Mouse (Mus musculus) midbrain, embryonic 15.5 days (tissue): ENCODE results near the gene Pecr. TPM values are rescaled to one million over a fixed set of nuclear protein-coding genes. Genes with fewer than 3 reads are reported as not detected.
"Not testable (repeated sequence)": the region's sequence is repeated elsewhere in the genome, so short reads cannot be mapped to it uniquely, and the experiment has no call there.

Experiments used
- ATAC-seq: fragments of 200-750 bp; cut with Nextera tagmentation; replicated peaks from 2 replicates; pipeline ENCODE4 v1.8.0; 2017; ENCODE audit warnings: moderate TSS enrichment
- H3K27ac ChIP-seq: fragments of 300-500 bp; sonication (generic); 2 replicates; pipeline ENCODE4 v1.5.1; 2015; ENCODE audit warnings: mild to moderate bottlenecking, inconsistent platforms
- H3K27me3 ChIP-seq: fragments of 300-500 bp; sonication (generic); replicated peaks from 2 replicates; pipeline ENCODE4 v1.6.1; 2015; ENCODE audit warnings: inconsistent platforms
- H3K36me3 ChIP-seq: fragments of 300-500 bp; sonication (generic); replicated peaks from 2 replicates; pipeline ENCODE4 v1.6.1; 2015; ENCODE audit warnings: inconsistent platforms
- H3K4me1 ChIP-seq: fragments of 300-500 bp; sonication (generic); 2 replicates; pipeline ENCODE4 v1.6.1; 2015; ENCODE audit warnings: inconsistent platforms
- H3K4me2 ChIP-seq: fragments of 300-500 bp; sonication (generic); 2 replicates; pipeline ENCODE4 v1.6.1; 2015; ENCODE audit warnings: inconsistent platforms, mild to moderate bottlenecking, moderate library complexity
- H3K4me3 ChIP-seq: fragments of 300-500 bp; sonication (generic); 2 replicates; pipeline ENCODE4 v1.5.1; 2015; ENCODE audit warnings: mild to moderate bottlenecking, inconsistent platforms
- H3K9ac ChIP-seq: fragments of 300-500 bp; sonication (generic); 2 replicates; pipeline ENCODE4 v1.6.1; 2015; ENCODE audit warnings: mild to moderate bottlenecking, inconsistent platforms
- H3K9me3 ChIP-seq: fragments of 300-500 bp; sonication (generic); 2 replicates; pipeline ENCODE4 v1.6.1; 2016; ENCODE audit warnings: inconsistent platforms
- WGBS: fragments of 180-500 bp; shearing (Covaris S2); methylation state at CpG from one replicate; pipeline ENCODE4 v1.1.7; 2015; ENCODE audit warnings: mixed read lengths; 5-methylcytosine and 5-hydroxymethylcytosine counted together
- polyA plus RNA-seq: library from polyadenylated mRNA; unstranded; fragments of >200 nt; fragmentation: Nextera tagmentation; extraction: Ambion mirVana; gene quantifications from 2 replicates; pipeline ENCODE4 v1.2.1, GENCODE M21; 2015

The Pecr gene
- polyA plus RNA-seq, 1 experiment from 2014 or later: 5.7 TPM

DNA sequence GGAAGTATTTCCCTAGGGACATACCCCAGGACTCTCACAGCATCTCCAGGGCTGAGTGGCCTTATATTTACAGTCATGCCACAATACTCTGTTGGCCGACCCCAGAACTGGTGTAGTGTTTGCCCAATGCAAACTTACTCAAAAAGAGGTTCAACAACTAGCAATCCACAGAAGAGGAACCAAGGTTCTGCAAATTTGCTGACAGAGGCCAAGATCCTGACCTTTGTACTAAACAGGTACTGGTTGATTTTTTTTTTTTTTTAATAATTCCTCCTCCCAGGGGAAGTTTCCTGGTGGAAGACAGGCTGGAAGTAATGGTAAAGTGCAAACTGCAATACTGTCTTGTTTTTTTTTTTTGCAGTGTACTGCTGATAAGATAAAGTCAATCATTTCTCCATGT is 1.5 kb downstream of the Pecr start:
- Histone ChIP-seq H3K36me3 (no peaks in the 10 kb centered on the region), H3K4me2 (no peak overlapping the region), H3K27ac (no peak overlapping the region), H3K9me3 (no peaks in the 10 kb centered on the region), H3K27me3 (no peaks in the 10 kb centered on the region), H3K9ac (no peak overlapping the region), H3K4me1 (peaks cover 28% of the 10 kb centered on the region), H3K4me3 (no peak overlapping the region)
- 82% methylated on average over 1 of the region's 1 CpGs for WGBS
- ATAC-seq: no peak

- no peaks in the 10 kb centered on the region; the same call in 1 of the 2 replicates for H3K9me3 ChIP-seq
- H3K27me3 ChIP-seq: no peaks in the 10 kb centered on the region
- no peak overlapping the region for H3K9ac ChIP-seq
- 94% methylated on average over 3 of the region's 3 CpGs for WGBS
- H3K4me3 ChIP-seq: no peak overlapping the region
- H3K27ac ChIP-seq: no peak overlapping the region
- no peak overlapping the region for H3K4me2 ChIP-seq
- no peaks in the 10 kb centered on the region for H3K4me1 ChIP-seq
- ATAC-seq: no peak
- no peaks in the 10 kb centered on the region for H3K36me3 ChIP-seq
These were observed 6.0 kb downstream of the Pecr start for GRCm38 (mm10) chr1:72278085-72278484.

GRCm38 (mm10) chr1:72263099-72263498 is 21.0 kb downstream of the Pecr start:
- no peak overlapping the region for H3K4me2 ChIP-seq
- H3K4me3 ChIP-seq: no peak overlapping the region
- H3K36me3 ChIP-seq: no peaks in the 10 kb centered on the region
- no peaks in the 10 kb centered on the region for H3K9me3 ChIP-seq
- ATAC-seq: no peak
- H3K27ac ChIP-seq: no peak overlapping the region
- H3K4me1 ChIP-seq: peaks cover 5% of the 10 kb centered on the region; the same call in 1 of the 2 replicates
- no peaks in the 10 kb centered on the region for H3K27me3 ChIP-seq
- H3K9ac ChIP-seq: no peak overlapping the region
- 94% methylated on average over 3 of the region's 3 CpGs for WGBS

- Histone ChIP-seq H3K36me3 (no peaks in the 10 kb centered on the region), H3K27ac (peak overlapping the region; percentile 89), H3K27me3 (no peaks in the 10 kb centered on the region), H3K9me3 (no peaks in the 10 kb centered on the region), H3K4me1 (peaks cover 25% of the 10 kb centered on the region), H3K4me2 (peak overlapping the region; percentile 52), H3K9ac (no peak overlapping the region), H3K4me3 (peak overlapping the region; percentile 48)
- WGBS: 77% methylated on average over 9 of the region's 9 CpGs
- ATAC-seq: no peak
These were observed 27.5 kb downstream of the Pecr start for GRCm38 (mm10) chr1:72256381-72257256.

DNA sequence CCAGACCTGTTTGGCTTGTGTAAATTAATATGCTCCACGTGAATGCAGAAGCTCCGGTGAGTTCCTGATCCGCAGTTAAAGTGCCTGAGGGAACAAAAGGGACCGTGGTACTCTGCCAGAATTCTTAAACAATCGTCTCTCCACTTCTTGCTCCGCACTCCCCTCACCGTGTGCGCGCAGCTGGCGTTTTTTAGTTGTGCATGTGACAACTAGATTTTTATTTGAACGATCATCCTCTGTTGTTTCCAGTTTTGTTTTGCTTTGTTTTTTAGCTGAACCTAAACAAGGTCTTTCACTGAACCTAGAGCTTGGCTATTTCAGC is 28.3 kb downstream of the Pecr start:
- WGBS: 12% methylated on average over 11 of the region's 11 CpGs
- 0 out of 2 replicates have a peak, but pooled peaks have one; percentile 5 for ATAC-seq
- H3K9ac ChIP-seq: no peak overlapping the region; the same call in 1 of the 2 replicates
- H3K27me3 ChIP-seq: no peaks in the 10 kb centered on the region
- H3K4me3 ChIP-seq: peak overlapping the region; percentile 48
- peaks cover 25% of the 10 kb centered on the region for H3K4me1 ChIP-seq
- no peaks in the 10 kb centered on the region for H3K36me3 ChIP-seq
- peak overlapping the region; percentile 52 for H3K4me2 ChIP-seq
- H3K9me3 ChIP-seq: no peaks in the 10 kb centered on the region
- peak overlapping the region; percentile 89 for H3K27ac ChIP-seq

GRCm38 (mm10) chr1:72255062-72255853 is 28.9 kb downstream of the Pecr start:
- H3K9me3 ChIP-seq: no peaks in the 10 kb centered on the region
- peak overlapping the region; percentile 89 for H3K27ac ChIP-seq
- peaks cover 25% of the 10 kb centered on the region for H3K4me1 ChIP-seq
- WGBS: 2% methylated on average over 15 of the region's 15 CpGs
- H3K4me2 ChIP-seq: peak overlapping the region; percentile 52
- H3K4me3 ChIP-seq: peak overlapping the region; percentile 48
- peak overlapping the region; percentile 52 for H3K9ac ChIP-seq
- no peaks in the 10 kb centered on the region for H3K27me3 ChIP-seq
- no peaks in the 10 kb centered on the region for H3K36me3 ChIP-seq
- peak; percentile 85 for ATAC-seq

GRCm38 (mm10) chr1:72254545-72255061 is 29.5 kb downstream of the Pecr start:
- H3K36me3 ChIP-seq: no peaks in the 10 kb centered on the region
- peak overlapping the region; percentile 52 for H3K4me2 ChIP-seq
- H3K27me3 ChIP-seq: no peaks in the 10 kb centered on the region
- H3K4me1 ChIP-seq: peaks cover 24% of the 10 kb centered on the region
- H3K4me3 ChIP-seq: peak overlapping the region; percentile 48
- ATAC-seq: peak; percentile 92
- peak overlapping the region; percentile 52 for H3K9ac ChIP-seq
- H3K9me3 ChIP-seq: no peaks in the 10 kb centered on the region
- 1% methylated on average over 35 of the region's 35 CpGs for WGBS
- peak overlapping the region; percentile 89 for H3K27ac ChIP-seq

GRCm38 (mm10) chr1:72253881-72254491 is 30.1 kb downstream of the Pecr start:
- peak; percentile 31 for ATAC-seq
- Histone ChIP-seq H3K9me3 (no peaks in the 10 kb centered on the region), H3K4me2 (peak overlapping the region; percentile 52), H3K36me3 (no peaks in the 10 kb centered on the region), H3K27ac (peak overlapping the region; percentile 16; the same call in 1 of the 2 replicates), H3K9ac (no peak overlapping the region), H3K4me1 (peaks cover 20% of the 10 kb centered on the region), H3K27me3 (no peaks in the 10 kb centered on the region), H3K4me3 (peak overlapping the region; percentile 48)
- WGBS: 39% methylated on average over 11 of the region's 11 CpGs

DNA sequence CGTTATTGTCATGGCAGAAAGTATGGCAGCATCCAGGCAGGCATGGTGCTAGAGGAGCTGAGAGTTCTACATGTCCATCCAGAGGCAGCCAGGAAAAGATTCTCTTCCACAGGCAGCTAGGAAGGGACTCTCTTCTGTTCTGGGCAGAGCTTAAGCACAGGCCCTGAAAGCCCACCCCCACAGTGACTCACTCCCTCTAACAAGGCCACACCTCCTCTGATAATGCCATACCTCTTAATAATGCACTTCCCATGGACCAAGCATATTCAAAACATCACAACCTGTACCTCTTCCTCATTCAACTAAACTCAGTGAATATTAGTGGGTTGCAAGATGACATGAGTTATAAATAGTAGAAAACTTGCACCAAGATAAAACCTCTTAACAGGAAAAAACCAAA is 32.3 kb downstream of the Pecr start:
- no peak overlapping the region for H3K4me3 ChIP-seq
- WGBS: 80% methylated on average over 1 of the region's 1 CpGs

GRCm38 (mm10) chr1:72248226-72248737 is 35.8 kb downstream of the Pecr start:
- H3K27ac ChIP-seq, H3K4me2 ChIP-seq, H3K9me3 ChIP-seq, H3K36me3 ChIP-seq, H3K4me1 ChIP-seq, H3K27me3 ChIP-seq, H3K9ac ChIP-seq, H3K4me3 ChIP-seq, ATAC-seq: not testable (repeated sequence)
- 48% methylated on average over 9 of the region's 9 CpGs for WGBS

More for the DNA sequence above, 32.3 kb downstream of the Pecr start:
- Histone ChIP-seq H3K9ac (no peak overlapping the region), H3K27me3 (no peaks in the 10 kb centered on the region), H3K9me3 (no peaks in the 10 kb centered on the region), H3K4me1 (peaks cover 17% of the 10 kb centered on the region), H3K27ac (no peak overlapping the region), H3K36me3 (no peaks in the 10 kb centered on the region), H3K4me2 (no peak overlapping the region)
- no peak for ATAC-seq

DNA sequence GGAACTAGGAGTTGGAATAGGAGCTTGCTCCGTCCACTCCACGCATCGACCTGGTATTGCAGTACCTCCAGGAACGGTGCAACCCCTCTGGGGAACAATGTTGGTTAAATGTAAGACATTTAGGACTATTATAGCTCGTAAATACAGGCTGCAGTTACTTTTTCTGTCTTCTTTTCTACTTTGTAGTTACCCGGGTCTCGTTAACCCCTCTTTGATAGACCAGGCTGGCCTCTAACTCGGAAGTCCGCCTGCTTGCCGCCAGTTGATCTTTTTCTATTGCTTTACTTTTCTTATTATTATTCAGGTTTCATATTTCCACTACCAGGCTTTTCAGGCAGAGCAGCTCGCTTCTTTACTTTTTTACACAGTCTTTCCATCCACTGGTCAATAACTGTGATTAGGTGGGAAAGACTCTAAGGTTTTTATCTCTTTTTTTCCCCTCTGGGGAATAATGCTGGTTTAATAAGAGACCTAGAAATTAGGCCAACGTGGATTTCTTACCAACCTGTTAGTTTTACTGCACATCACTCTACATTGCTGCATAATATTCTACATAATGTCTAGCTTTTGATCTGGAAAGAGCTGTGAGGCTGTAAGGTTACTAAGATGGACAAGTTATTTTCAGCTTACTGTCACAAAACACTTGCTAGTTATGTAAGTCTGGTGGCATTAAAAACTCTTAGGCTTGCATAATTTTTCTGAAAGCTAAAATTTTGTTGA is 39.6 kb downstream of the Pecr start:
- ATAC-seq: peak; percentile 79; the same call in 1 of the 2 replicates
- under 1% methylated on average over 12 of the region's 12 CpGs for WGBS

More for the DNA sequence above, 39.6 kb downstream of the Pecr start:
- Histone ChIP-seq H3K27me3 (no peaks in the 10 kb centered on the region), H3K4me2 (peak overlapping the region; percentile 57), H3K4me3 (peak overlapping the region; percentile 50), H3K4me1 (0 out of 2 replicates have a peak, but pooled peaks cover 3% of the 10 kb centered on the region), H3K9ac (no peak overlapping the region), H3K36me3 (no peaks in the 10 kb centered on the region), H3K9me3 (no peaks in the 10 kb centered on the region), H3K27ac (peak overlapping the region; percentile 96)
